Mouse (Mus musculus): ENCODE results near the gene Slc6a19. TPM values are rescaled to one million over a fixed set of nuclear protein-coding genes. Genes with fewer than 3 reads are reported as not detected.

Gene Slc6a19
- polyA plus RNA-seq, 1 experiment from 2014 or later: 0.17 TPM

DNA sequence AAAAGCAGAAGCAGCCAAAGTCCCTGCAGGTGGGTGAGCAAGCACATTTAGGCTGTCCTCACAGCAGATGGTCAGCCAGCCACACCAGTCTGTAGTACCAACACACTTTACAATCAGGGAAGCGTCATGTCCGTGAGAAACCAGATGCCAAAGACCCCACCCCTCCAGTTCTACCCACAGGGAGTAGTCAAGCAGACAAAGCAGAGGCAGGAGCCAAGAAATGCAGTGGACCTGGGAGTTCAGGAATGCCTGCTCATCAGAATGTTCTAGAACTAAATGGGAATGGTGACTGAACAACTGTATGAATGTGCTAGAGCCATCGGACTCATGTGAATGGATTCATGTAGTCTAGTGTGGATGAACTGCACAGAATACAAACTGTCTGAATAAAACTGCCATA, 17.1 kb downstream of the Slc6a19 start:
- H3K4me3 ChIP-seq: no peak overlapping the region
- no peak overlapping the region for H3K27ac ChIP-seq
- H3K4me2 ChIP-seq (replicated peaks): no peak overlapping the region
- H3K27me3 ChIP-seq: no peaks in the 10 kb centered on the region
- WGBS: 74% methylated on average over 3 of the region's 3 CpGs
- H3K9me3 ChIP-seq (replicated peaks): no peaks in the 10 kb centered on the region
- H3K4me1 ChIP-seq: no peaks in the 10 kb centered on the region
- H3K36me3 ChIP-seq: no peaks in the 10 kb centered on the region
- H3K9ac ChIP-seq: no peak overlapping the region
- ATAC-seq (ENCODE audit: low FRiP score): no peak

GRCm38 (mm10) chr13:73685502-73685901, 19.2 kb downstream of the Slc6a19 start:
- Histone ChIP-seq H3K9ac (no peak overlapping the region), H3K4me1 (no peaks in the 10 kb centered on the region), H3K4me2 (replicated peaks) (no peak overlapping the region), H3K4me3 (no peak overlapping the region), H3K9me3 (replicated peaks) (no peaks in the 10 kb centered on the region), H3K27me3 (no peaks in the 10 kb centered on the region), H3K36me3 (no peaks in the 10 kb centered on the region), H3K27ac (no peak overlapping the region)
- no peak for ATAC-seq (ENCODE audit: low FRiP score)
- WGBS: 86% methylated on average over 6 of the region's 6 CpGs

DNA sequence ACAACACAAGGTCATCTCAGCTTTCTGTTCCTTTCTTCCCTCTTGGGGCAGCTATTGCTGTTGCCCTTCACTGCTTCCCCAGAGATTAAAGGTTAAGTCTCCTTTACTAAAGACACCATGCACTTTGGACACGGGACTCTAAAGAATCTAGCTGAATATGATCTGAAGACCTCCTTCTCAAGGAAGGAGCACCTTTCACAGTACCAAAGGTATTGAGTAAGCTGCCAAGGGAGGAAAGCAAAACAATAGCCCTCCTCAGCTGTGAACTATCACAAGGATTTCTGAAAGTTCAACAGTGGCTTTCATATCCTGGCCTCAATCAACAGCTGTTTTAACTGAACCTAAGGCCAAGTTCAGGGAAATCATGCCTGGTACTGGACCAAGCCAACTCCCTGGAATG, 20.3 kb downstream of the Slc6a19 start:
- H3K4me3 ChIP-seq: no peak overlapping the region
- no peak overlapping the region for H3K9ac ChIP-seq
- 62% methylated on average over 1 of the region's 1 CpGs for WGBS
- no peak overlapping the region for H3K27ac ChIP-seq
- H3K4me2 ChIP-seq (replicated peaks): no peak overlapping the region
- no peaks in the 10 kb centered on the region for H3K9me3 ChIP-seq (replicated peaks)
- H3K4me1 ChIP-seq: no peaks in the 10 kb centered on the region
- ATAC-seq (ENCODE audit: low FRiP score): no peak
- H3K27me3 ChIP-seq: no peaks in the 10 kb centered on the region
- no peaks in the 10 kb centered on the region for H3K36me3 ChIP-seq

- Histone ChIP-seq H3K4me1 (no peaks in the 10 kb centered on the region), H3K4me3 (no peak overlapping the region), H3K27me3 (no peaks in the 10 kb centered on the region), H3K9me3 (replicated peaks) (no peaks in the 10 kb centered on the region), H3K4me2 (replicated peaks) (no peak overlapping the region), H3K36me3 (no peaks in the 10 kb centered on the region), H3K9ac (no peak overlapping the region), H3K27ac (no peak overlapping the region)
- no peak for ATAC-seq (ENCODE audit: low FRiP score)
- 90% methylated on average over 11 of the region's 11 CpGs for WGBS
These were observed 21.0 kb downstream of the Slc6a19 start for GRCm38 (mm10) chr13:73683682-73684081.

DNA sequence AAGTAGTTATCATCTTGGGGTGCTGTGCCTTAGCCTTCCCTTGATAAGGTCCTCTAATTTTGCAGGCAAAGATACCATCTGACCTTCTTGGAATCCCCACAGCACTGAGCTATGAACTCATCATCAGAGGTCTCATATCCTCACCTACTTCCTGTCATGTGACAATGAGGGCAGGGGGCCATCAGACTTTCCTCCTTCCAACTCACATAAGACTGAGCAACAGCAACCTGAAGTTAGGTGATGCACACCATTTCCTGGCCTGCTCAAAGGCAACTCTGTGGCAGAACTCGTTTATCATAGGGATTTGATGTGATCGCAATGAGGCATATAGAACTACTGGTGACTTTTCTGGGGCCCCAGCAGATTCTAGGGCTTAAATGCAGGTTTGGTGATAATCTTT, 22.4 kb downstream of the Slc6a19 start:
- ATAC-seq (ENCODE audit: low FRiP score): no peak
- Histone ChIP-seq H3K27me3 (no peaks in the 10 kb centered on the region), H3K4me1 (no peaks in the 10 kb centered on the region), H3K36me3 (no peaks in the 10 kb centered on the region), H3K9me3 (replicated peaks) (no peaks in the 10 kb centered on the region), H3K9ac (no peak overlapping the region), H3K27ac (no peak overlapping the region), H3K4me2 (replicated peaks) (no peak overlapping the region), H3K4me3 (no peak overlapping the region)
- 84% methylated on average over 2 of the region's 2 CpGs for WGBS

DNA sequence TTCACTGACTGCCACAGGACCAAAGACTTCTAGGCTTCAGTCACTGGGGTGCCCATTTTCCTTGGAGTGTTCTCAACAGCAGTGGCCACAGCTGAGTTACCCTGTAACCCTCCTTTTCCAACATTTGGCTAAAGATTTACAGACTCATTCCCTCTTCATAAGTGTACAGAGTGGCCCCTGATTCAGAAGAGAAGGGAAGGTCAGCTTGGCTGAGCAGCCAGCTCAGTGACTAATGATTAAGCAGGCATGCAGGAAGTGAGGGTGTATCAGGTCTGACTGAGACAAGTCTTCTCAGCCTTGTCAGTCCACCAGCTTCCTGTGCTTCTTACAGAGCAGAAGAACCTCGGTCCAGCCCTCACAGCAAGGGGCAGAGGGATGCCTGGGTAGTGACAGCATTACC, 24.3 kb downstream of the Slc6a19 start:
- Histone ChIP-seq H3K9me3 (replicated peaks) (no peaks in the 10 kb centered on the region), H3K4me2 (replicated peaks) (no peak overlapping the region), H3K36me3 (no peaks in the 10 kb centered on the region), H3K4me3 (no peak overlapping the region), H3K4me1 (no peaks in the 10 kb centered on the region), H3K27me3 (no peaks in the 10 kb centered on the region), H3K9ac (no peak overlapping the region), H3K27ac (no peak overlapping the region)
- 32% methylated on average over 1 of the region's 1 CpGs for WGBS
- ATAC-seq (ENCODE audit: low FRiP score): no peak

- Histone ChIP-seq H3K9ac (no peak overlapping the region), H3K36me3 (no peaks in the 10 kb centered on the region)
These were observed 25.4 kb downstream of the Slc6a19 start for GRCm38 (mm10) chr13:73679311-73679710.

GRCm38 (mm10) chr13:73677853-73678252, 26.8 kb downstream of the Slc6a19 start, which contains the start of gene Slc6a18:
Gene Slc6a18, minus strand, starts transcription at chr13:73678023.
- no peak within 1 kb of the TSS for H3K4me3 ChIP-seq
- 89% methylated on average over 3 of the region's 3 CpGs for WGBS
- H3K9ac ChIP-seq: no peak within 1 kb of the TSS
- no peak for ATAC-seq (ENCODE audit: low FRiP score)
- no peaks in the 10 kb centered on the region for H3K4me1 ChIP-seq
- H3K4me2 ChIP-seq (replicated peaks): no peak within 1 kb of the TSS
- no peak within 1 kb of the TSS for H3K27ac ChIP-seq
- H3K36me3 ChIP-seq: no peaks in the 10 kb centered on the region
- no peaks in the 10 kb centered on the region for H3K27me3 ChIP-seq
- no peaks in the 10 kb centered on the region for H3K9me3 ChIP-seq (replicated peaks)

More at GRCm38 (mm10) chr13:73679311-73679710, 25.4 kb downstream of the Slc6a19 start:
- WGBS: 56% methylated on average over 2 of the region's 2 CpGs
- Histone ChIP-seq H3K4me1 (no peaks in the 10 kb centered on the region), H3K27ac (no peak overlapping the region), H3K4me3 (no peak overlapping the region), H3K4me2 (replicated peaks) (no peak overlapping the region), H3K9me3 (replicated peaks) (no peaks in the 10 kb centered on the region), H3K27me3 (no peaks in the 10 kb centered on the region)
- no peak for ATAC-seq (ENCODE audit: low FRiP score)

DNA sequence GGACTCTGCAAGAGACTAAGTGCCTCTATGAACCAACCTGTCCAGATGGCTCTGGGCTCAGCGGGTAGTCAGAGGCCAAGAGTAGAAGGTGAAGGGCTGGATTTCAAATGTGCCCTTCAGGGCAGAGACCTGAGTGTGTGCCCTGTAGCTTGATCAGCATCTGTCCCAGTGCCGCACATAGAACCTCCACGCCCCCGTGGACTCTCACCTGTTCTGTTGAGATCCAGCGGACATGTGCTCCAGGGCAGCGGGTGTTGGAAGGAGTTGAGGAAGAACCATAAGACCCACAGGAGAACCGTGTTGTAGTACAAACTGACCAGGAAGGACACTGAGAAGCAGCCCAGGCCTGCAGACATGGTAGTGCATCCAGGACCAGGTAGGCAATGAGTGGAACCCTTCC, 29.5 kb downstream of the Slc6a19 start:
- Histone ChIP-seq H3K4me3 (no peak overlapping the region), H3K9ac (no peak overlapping the region), H3K4me1 (no peaks in the 10 kb centered on the region), H3K9me3 (replicated peaks) (no peaks in the 10 kb centered on the region), H3K27ac (no peak overlapping the region), H3K27me3 (no peaks in the 10 kb centered on the region), H3K36me3 (no peaks in the 10 kb centered on the region), H3K4me2 (replicated peaks) (no peak overlapping the region)
- WGBS: 93% methylated on average over 7 of the region's 7 CpGs
- no peak for ATAC-seq (ENCODE audit: low FRiP score)

GRCm38 (mm10) chr13:73660163-73660695, 44.4 kb downstream of the Slc6a19 start:
- 64% methylated on average over 2 of the region's 2 CpGs for WGBS
- no peaks in the 10 kb centered on the region for H3K36me3 ChIP-seq
- H3K9me3 ChIP-seq (replicated peaks): no peaks in the 10 kb centered on the region
- no peak overlapping the region for H3K9ac ChIP-seq
- no peak overlapping the region for H3K4me2 ChIP-seq (replicated peaks)
- H3K4me1 ChIP-seq: no peaks in the 10 kb centered on the region
- no peak overlapping the region for H3K4me3 ChIP-seq
- H3K27ac ChIP-seq: no peak overlapping the region
- ATAC-seq (ENCODE audit: low FRiP score): no peak
- no peaks in the 10 kb centered on the region for H3K27me3 ChIP-seq

DNA sequence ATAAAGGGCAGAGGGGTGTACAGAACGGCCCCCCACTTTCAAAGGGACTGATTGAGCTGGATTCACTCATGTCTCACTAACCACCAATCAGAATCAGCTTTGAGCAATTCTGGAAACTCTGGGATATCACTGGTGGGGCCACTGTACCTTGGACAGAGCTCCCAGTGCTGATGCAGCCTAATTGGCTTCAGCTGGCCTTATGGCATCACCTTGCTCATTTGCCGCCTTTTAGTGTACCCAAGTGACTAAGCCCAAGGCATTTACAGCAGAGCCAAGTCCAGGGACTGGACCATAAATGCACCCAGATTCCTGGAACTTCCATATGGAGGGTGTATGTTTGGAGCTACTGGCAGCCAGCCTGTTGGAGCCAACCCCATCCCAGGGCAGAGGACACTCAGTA, 45.7 kb downstream of the Slc6a19 start:
- no peaks in the 10 kb centered on the region for H3K27me3 ChIP-seq
- H3K9ac ChIP-seq: no peak overlapping the region

GRCm38 (mm10) chr13:73654976-73655375, 49.7 kb downstream of the Slc6a19 start:
- no peaks in the 10 kb centered on the region for H3K27me3 ChIP-seq
- H3K36me3 ChIP-seq: no peaks in the 10 kb centered on the region
- no peak overlapping the region for H3K9ac ChIP-seq
- WGBS: 78% methylated on average over 3 of the region's 3 CpGs
- H3K27ac ChIP-seq: no peak overlapping the region
- no peak for ATAC-seq (ENCODE audit: low FRiP score)
- no peak overlapping the region for H3K4me2 ChIP-seq (replicated peaks)
- H3K4me3 ChIP-seq: no peak overlapping the region
- H3K9me3 ChIP-seq (replicated peaks): no peaks in the 10 kb centered on the region
- no peaks in the 10 kb centered on the region for H3K4me1 ChIP-seq

More for the DNA sequence above, 45.7 kb downstream of the Slc6a19 start:
- Histone ChIP-seq H3K4me3 (no peak overlapping the region), H3K4me1 (no peaks in the 10 kb centered on the region), H3K36me3 (no peaks in the 10 kb centered on the region), H3K4me2 (replicated peaks) (no peak overlapping the region), H3K27ac (no peak overlapping the region), H3K9me3 (replicated peaks) (no peaks in the 10 kb centered on the region)
- WGBS: 49% methylated on average over 2 of the region's 2 CpGs
- no peak for ATAC-seq (ENCODE audit: low FRiP score)

GRCm38 (mm10) chr13:73653266-73653665, 51.4 kb downstream of the Slc6a19 start:
- 87% methylated on average over 3 of the region's 3 CpGs for WGBS
- Histone ChIP-seq H3K9ac (no peak overlapping the region), H3K4me2 (replicated peaks) (no peak overlapping the region), H3K4me3 (no peak overlapping the region), H3K27me3 (no peaks in the 10 kb centered on the region), H3K4me1 (no peaks in the 10 kb centered on the region), H3K27ac (no peak overlapping the region), H3K36me3 (peaks cover 9% of the 10 kb centered on the region; the same call in 1 of the 2 replicates), H3K9me3 (replicated peaks) (no peaks in the 10 kb centered on the region)
- ATAC-seq (ENCODE audit: low FRiP score): no peak

All from hindbrain, embryonic 12.5 days (tissue).